Mouse (Mus musculus) limb, embryonic 12.5 days (tissue): ENCODE results near the gene Cltb. TPM values are rescaled to one million over a fixed set of nuclear protein-coding genes. Genes with fewer than 3 reads are reported as not detected.

Source experiments
- ATAC-seq: fragments of 200-750 bp; cut with Nextera tagmentation; 2 replicates; pipeline ENCODE4 v1.8.0; 2017; ENCODE audit warnings: low read depth, moderate TSS enrichment; ENCODE audit not compliant: insufficient number of reproducible peaks, insufficient read depth, low FRiP score, low TSS enrichment
- H3K27ac ChIP-seq: fragments of 300-500 bp; sonication (generic); 2 replicates; pipeline ENCODE4 v1.5.1; 2016; ENCODE audit warnings: mild to moderate bottlenecking, moderate library complexity
- H3K27me3 ChIP-seq: fragments of 300-500 bp; sonication (generic); 2 replicates; pipeline ENCODE4 v1.6.1; 2016; ENCODE audit warnings: mild to moderate bottlenecking, moderate library complexity
- H3K36me3 ChIP-seq: fragments of 300-500 bp; sonication (generic); 2 replicates; pipeline ENCODE4 v1.6.1; 2016; ENCODE audit warnings: mild to moderate bottlenecking, moderate library complexity
- H3K4me1 ChIP-seq: fragments of 300-500 bp; sonication (generic); replicated peaks from 2 replicates; pipeline ENCODE4 v1.6.1; 2016
- H3K4me2 ChIP-seq: fragments of 300-500 bp; sonication (generic); 2 replicates; pipeline ENCODE4 v1.6.1; 2016; ENCODE audit warnings: mild to moderate bottlenecking, moderate library complexity
- H3K4me3 ChIP-seq: fragments of 300-500 bp; sonication (generic); replicated peaks from 2 replicates; pipeline ENCODE4 v1.5.1; 2016; ENCODE audit warnings: mild to moderate bottlenecking
- H3K9ac ChIP-seq: fragments of 300-500 bp; sonication (generic); replicated peaks from 2 replicates; pipeline ENCODE4 v1.6.1; 2016; ENCODE audit warnings: mild to moderate bottlenecking, moderate library complexity
- H3K9me3 ChIP-seq: fragments of 300-500 bp; sonication (generic); 2 replicates; pipeline ENCODE4 v1.6.1; 2016; ENCODE audit warnings: mild to moderate bottlenecking, moderate library complexity
- WGBS: fragments of 180-500 bp; shearing (Covaris S2); methylation state at CpG from one replicate; pipeline ENCODE4 v1.1.7; 2016; 5-methylcytosine and 5-hydroxymethylcytosine counted together
- polyA plus RNA-seq: library from polyadenylated mRNA; unstranded; fragments of >200 nt; fragmentation: Nextera tagmentation; extraction: Ambion mirVana; gene quantifications from 2 replicates; pipeline ENCODE4 v1.2.1, GENCODE M21; 2016

Cltb gene
- polyA plus RNA-seq, 1 experiment from 2014 or later, result 17.2 TPM

GRCm38 (mm10) chr13:54596107-54596690 is 14.9 kb downstream of the Cltb start:
- peaks cover 7% of the 10 kb centered on the region for H3K4me1 ChIP-seq
- H3K27ac ChIP-seq, result no peak overlapping the region
- no peak for ATAC-seq
- WGBS, result 82% methylated on average over 8 of the region's 8 CpGs
- H3K4me2 ChIP-seq, result no peak overlapping the region
- peaks cover 29% of the 10 kb centered on the region for H3K36me3 ChIP-seq
- no peaks in the 10 kb centered on the region for H3K27me3 ChIP-seq
- H3K9ac ChIP-seq, result no peak overlapping the region
- no peaks in the 10 kb centered on the region for H3K9me3 ChIP-seq
- H3K4me3 ChIP-seq, result no peak overlapping the region

GRCm38 (mm10) chr13:54593617-54594016 is 17.5 kb downstream of the Cltb start:
- Histone ChIP-seq H3K4me3 (no peak overlapping the region), H3K9me3 (no peaks in the 10 kb centered on the region), H3K4me2 (no peak overlapping the region), H3K36me3 (peaks cover 20% of the 10 kb centered on the region), H3K27me3 (no peaks in the 10 kb centered on the region), H3K9ac (no peak overlapping the region), H3K4me1 (peaks cover 11% of the 10 kb centered on the region), H3K27ac (no peak overlapping the region)
- no peak for ATAC-seq
- 86% methylated on average over 11 of the region's 11 CpGs for WGBS

- no peak overlapping the region for H3K27ac ChIP-seq
- peaks cover 11% of the 10 kb centered on the region for H3K4me1 ChIP-seq
- 0 out of 2 replicates have a peak overlapping the region, but pooled peaks have one; percentile 77 for H3K4me2 ChIP-seq
- peaks cover 25% of the 10 kb centered on the region for H3K36me3 ChIP-seq
- no peak for ATAC-seq
- 86% methylated on average over 8 of the region's 8 CpGs for WGBS
- no peak overlapping the region for H3K4me3 ChIP-seq
- no peaks in the 10 kb centered on the region for H3K9me3 ChIP-seq
- no peak overlapping the region for H3K9ac ChIP-seq
- H3K27me3 ChIP-seq, result no peaks in the 10 kb centered on the region
Observed at GRCm38 (mm10) chr13:54591776-54592356, 19.3 kb downstream of the Cltb start.

- Histone ChIP-seq H3K9me3 (no peaks in the 10 kb centered on the region), H3K9ac (peak within 1 kb of the TSS; percentile 84), H3K27me3 (no peaks in the 10 kb centered on the region), H3K36me3 (peaks cover 40% of the 10 kb centered on the region), H3K4me1 (peaks cover 11% of the 10 kb centered on the region), H3K4me2 (peak within 1 kb of the TSS; percentile 77), H3K27ac (peak within 1 kb of the TSS; percentile 89), H3K4me3 (peak within 1 kb of the TSS; percentile 82)
- ATAC-seq, result peak; percentile 96
- WGBS, result under 1% methylated on average over 51 of the region's 51 CpGs
Observed at GRCm38 (mm10) chr13:54589996-54590951, 20.9 kb downstream of the Cltb start, which contains the start of the genes Nop16 and Higd2a. Nop16 (minus strand) TSS chr13:54590090. Higd2a (plus strand) TSS chr13:54590207.

GRCm38 (mm10) chr13:54589414-54589995 is 21.6 kb downstream of the Cltb start:
- no peaks in the 10 kb centered on the region for H3K27me3 ChIP-seq
- H3K36me3 ChIP-seq, result peaks cover 48% of the 10 kb centered on the region
- WGBS, result 3% methylated on average over 24 of the region's 24 CpGs
- peak overlapping the region; percentile 69 for H3K4me2 ChIP-seq
- H3K4me3 ChIP-seq, result peak overlapping the region; percentile 82
- H3K4me1 ChIP-seq, result peaks cover 11% of the 10 kb centered on the region
- peak overlapping the region; percentile 66 for H3K27ac ChIP-seq
- peak overlapping the region; percentile 68 for H3K9ac ChIP-seq
- ATAC-seq, result peak; percentile 17; the same call in 1 of the 2 replicates
- no peaks in the 10 kb centered on the region for H3K9me3 ChIP-seq

- Histone ChIP-seq H3K9ac (no peak overlapping the region), H3K27me3 (no peaks in the 10 kb centered on the region), H3K4me1 (no peaks in the 10 kb centered on the region; the same call in 1 of the 2 replicates), H3K27ac (no peak overlapping the region), H3K4me2 (no peak overlapping the region), H3K4me3 (no peak overlapping the region), H3K36me3 (peaks cover 78% of the 10 kb centered on the region), H3K9me3 (no peaks in the 10 kb centered on the region)
- ATAC-seq, result no peak
- WGBS, result 91% methylated on average over 11 of the region's 11 CpGs
Observed at GRCm38 (mm10) chr13:54585831-54586230, 25.3 kb downstream of the Cltb start.

- 89% methylated on average over 5 of the region's 5 CpGs for WGBS
- no peaks in the 10 kb centered on the region for H3K4me1 ChIP-seq
- no peak overlapping the region for H3K9ac ChIP-seq
- H3K27ac ChIP-seq, result no peak overlapping the region
- H3K9me3 ChIP-seq, result no peaks in the 10 kb centered on the region
- H3K27me3 ChIP-seq, result no peaks in the 10 kb centered on the region
- H3K4me2 ChIP-seq, result no peak overlapping the region
- H3K4me3 ChIP-seq, result no peak overlapping the region
- H3K36me3 ChIP-seq, result peaks cover 99% of the 10 kb centered on the region
- ATAC-seq, result no peak
Observed at GRCm38 (mm10) chr13:54582860-54583259, 28.3 kb downstream of the Cltb start.

GRCm38 (mm10) chr13:54582126-54582525 is 29.0 kb downstream of the Cltb start:
- Histone ChIP-seq H3K4me2 (no peak overlapping the region), H3K9ac (no peak overlapping the region), H3K4me3 (no peak overlapping the region), H3K27ac (0 out of 2 replicates have a peak overlapping the region, but pooled peaks have one; percentile 17), H3K9me3 (no peaks in the 10 kb centered on the region), H3K4me1 (no peaks in the 10 kb centered on the region), H3K36me3 (peaks cover 99% of the 10 kb centered on the region), H3K27me3 (no peaks in the 10 kb centered on the region)
- ATAC-seq, result no peak
- 81% methylated on average over 10 of the region's 10 CpGs for WGBS

GRCm38 (mm10) chr13:54581385-54581784 is 29.8 kb downstream of the Cltb start:
- Histone ChIP-seq H3K27me3 (no peaks in the 10 kb centered on the region), H3K36me3 (peaks cover 100% of the 10 kb centered on the region), H3K9me3 (no peaks in the 10 kb centered on the region), H3K4me1 (peaks cover under 1% of the 10 kb centered on the region; the same call in 1 of the 2 replicates), H3K27ac (no peak overlapping the region), H3K4me3 (no peak overlapping the region), H3K4me2 (no peak overlapping the region), H3K9ac (no peak overlapping the region)
- 81% methylated on average over 2 of the region's 2 CpGs for WGBS
- ATAC-seq, result no peak

- Histone ChIP-seq H3K27me3 (peaks cover 6% of the 10 kb centered on the region), H3K4me1 (peaks cover 9% of the 10 kb centered on the region), H3K27ac (no peak overlapping the region), H3K9me3 (no peaks in the 10 kb centered on the region), H3K9ac (no peak overlapping the region), H3K36me3 (peaks cover 70% of the 10 kb centered on the region), H3K4me2 (no peak overlapping the region), H3K4me3 (no peak overlapping the region)
- ATAC-seq, result no peak
- WGBS, result 90% methylated on average over 21 of the region's 21 CpGs
Observed at GRCm38 (mm10) chr13:54577652-54578507, 33.3 kb downstream of the Cltb start.
